Mouse (Mus musculus): Measurements from ENCODE around the gene Thoc3. TPM values are rescaled to one million over a fixed set of nuclear protein-coding genes. Genes with fewer than 3 reads are reported as not detected.

Thoc3 gene
- polyA plus RNA-seq, 1 experiment from 2014 or later = 62.0 TPM

GRCm38 (mm10) chr13:54481498-54481897 lies 12.8 kb upstream of the Thoc3 start:
- H3K4me3 ChIP-seq = no peak overlapping the region
- H3K4me1 ChIP-seq (replicated peaks) = no peaks in the 10 kb centered on the region
- WGBS = 82% methylated on average over 14 of the region's 14 CpGs

DNA sequence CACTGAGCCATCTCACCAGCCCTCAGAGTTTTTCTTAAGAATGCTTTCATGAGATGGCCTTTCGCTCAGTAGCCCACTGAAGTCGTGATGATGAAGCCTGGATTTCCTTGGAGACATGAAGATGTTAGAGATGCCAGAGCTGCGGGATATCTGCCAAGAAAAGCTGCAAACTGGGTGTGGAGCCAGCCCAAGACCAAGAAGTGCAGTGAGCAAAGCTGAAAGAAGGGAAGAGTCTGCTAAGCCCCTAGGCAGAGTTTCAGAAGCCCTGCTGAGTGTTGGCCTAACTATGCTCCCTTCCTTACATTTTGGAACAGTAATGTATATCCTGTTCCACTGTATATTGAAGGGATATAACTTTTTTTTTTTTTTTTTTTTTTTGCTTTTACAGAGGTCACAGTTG lies 10.6 kb upstream of the Thoc3 start:
- Histone ChIP-seq H3K36me3 (no peaks in the 10 kb centered on the region), H3K9ac (no peak overlapping the region), H3K4me3 (no peak overlapping the region), H3K27ac (no peak overlapping the region), H3K9me3 (replicated peaks) (no peaks in the 10 kb centered on the region), H3K4me1 (replicated peaks) (no peaks in the 10 kb centered on the region), H3K4me2 (no peak overlapping the region), H3K27me3 (no peaks in the 10 kb centered on the region; the same call in 1 of the 2 replicates)
- no peak for ATAC-seq (replicated peaks; ENCODE audit: insufficient number of reproducible peaks, insufficient read depth, low FRiP score, low read depth)
- 43% methylated on average over 3 of the region's 3 CpGs for WGBS

More at GRCm38 (mm10) chr13:54481498-54481897, 12.8 kb upstream of the Thoc3 start:
- no peak for ATAC-seq (replicated peaks; ENCODE audit: insufficient number of reproducible peaks, insufficient read depth, low FRiP score, low read depth)
- Histone ChIP-seq H3K4me2 (no peak overlapping the region), H3K27ac (no peak overlapping the region), H3K27me3 (no peaks in the 10 kb centered on the region; the same call in 1 of the 2 replicates), H3K36me3 (no peaks in the 10 kb centered on the region), H3K9ac (no peak overlapping the region), H3K9me3 (replicated peaks) (no peaks in the 10 kb centered on the region)

DNA sequence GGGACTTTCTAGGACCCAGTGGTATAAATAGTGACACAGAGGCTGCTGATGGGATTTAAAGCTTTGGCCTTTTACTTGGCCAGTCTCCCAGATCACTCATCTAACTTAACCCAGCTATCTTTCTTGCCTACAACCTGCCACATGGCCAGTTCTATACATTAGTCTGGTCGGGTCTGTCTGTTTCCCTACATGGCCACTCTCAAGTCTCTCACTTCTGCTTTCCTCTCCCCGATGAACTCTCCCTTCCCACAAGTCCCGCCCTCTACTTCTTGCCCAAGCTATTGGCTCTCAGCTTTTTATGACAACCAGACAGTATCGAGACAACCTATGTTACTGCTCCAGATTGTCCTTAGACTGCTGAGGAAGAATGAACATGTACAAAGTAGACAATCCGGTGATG lies 7.1 kb upstream of the Thoc3 start:
- ATAC-seq (replicated peaks; ENCODE audit: insufficient number of reproducible peaks, insufficient read depth, low FRiP score, low read depth) = no peak
- no peak overlapping the region for H3K27ac ChIP-seq
- WGBS = 71% methylated on average over 5 of the region's 5 CpGs
- H3K9ac ChIP-seq = no peak overlapping the region
- H3K4me2 ChIP-seq = no peak overlapping the region
- no peak overlapping the region for H3K4me3 ChIP-seq
- H3K27me3 ChIP-seq = no peaks in the 10 kb centered on the region; the same call in 1 of the 2 replicates
- 0 out of 2 replicates have a peak, but pooled peaks cover 2% of the 10 kb centered on the region for H3K9me3 ChIP-seq (replicated peaks)
- H3K36me3 ChIP-seq = no peaks in the 10 kb centered on the region
- H3K4me1 ChIP-seq (replicated peaks) = no peaks in the 10 kb centered on the region

DNA sequence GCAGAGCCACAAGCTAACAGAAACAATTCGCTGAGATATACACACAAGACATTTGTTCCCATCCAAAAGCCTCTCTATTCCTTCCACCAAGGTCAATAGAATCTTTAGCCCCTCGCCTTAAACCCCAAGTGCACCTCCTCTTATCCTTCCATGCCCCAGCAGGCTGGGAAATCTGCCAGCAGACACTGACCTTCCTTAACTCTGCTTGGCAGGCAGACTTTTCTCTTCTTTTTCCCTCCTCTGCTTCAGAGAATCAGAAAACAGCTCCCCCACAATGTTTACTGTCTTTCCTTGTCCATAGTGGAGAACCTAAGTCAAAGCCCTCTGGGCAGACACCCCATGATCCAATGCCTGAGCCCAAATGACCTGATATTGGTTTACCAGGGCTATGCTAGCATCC lies 6.3 kb upstream of the Thoc3 start:
- H3K27me3 ChIP-seq = no peaks in the 10 kb centered on the region; the same call in 1 of the 2 replicates
- no peaks in the 10 kb centered on the region for H3K36me3 ChIP-seq
- no peak overlapping the region for H3K27ac ChIP-seq
- H3K9ac ChIP-seq = no peak overlapping the region
- no peak overlapping the region for H3K4me3 ChIP-seq
- 57% methylated on average over 2 of the region's 2 CpGs for WGBS
- H3K4me2 ChIP-seq = no peak overlapping the region
- H3K4me1 ChIP-seq (replicated peaks) = no peaks in the 10 kb centered on the region
- 0 out of 2 replicates have a peak, but pooled peaks cover 2% of the 10 kb centered on the region for H3K9me3 ChIP-seq (replicated peaks)
- no peak for ATAC-seq (replicated peaks; ENCODE audit: insufficient number of reproducible peaks, insufficient read depth, low FRiP score, low read depth)

GRCm38 (mm10) chr13:54471967-54472366 lies 3.3 kb upstream of the Thoc3 start:
- Histone ChIP-seq H3K4me3 (no peak overlapping the region), H3K27me3 (no peaks in the 10 kb centered on the region), H3K4me1 (replicated peaks) (peaks cover 10% of the 10 kb centered on the region), H3K36me3 (peaks cover 4% of the 10 kb centered on the region), H3K9me3 (replicated peaks) (0 out of 2 replicates have a peak, but pooled peaks cover 2% of the 10 kb centered on the region), H3K4me2 (no peak overlapping the region), H3K27ac (no peak overlapping the region), H3K9ac (no peak overlapping the region)
- WGBS = 78% methylated on average over 4 of the region's 4 CpGs
- ATAC-seq (replicated peaks; ENCODE audit: insufficient number of reproducible peaks, insufficient read depth, low FRiP score, low read depth) = no peak

DNA sequence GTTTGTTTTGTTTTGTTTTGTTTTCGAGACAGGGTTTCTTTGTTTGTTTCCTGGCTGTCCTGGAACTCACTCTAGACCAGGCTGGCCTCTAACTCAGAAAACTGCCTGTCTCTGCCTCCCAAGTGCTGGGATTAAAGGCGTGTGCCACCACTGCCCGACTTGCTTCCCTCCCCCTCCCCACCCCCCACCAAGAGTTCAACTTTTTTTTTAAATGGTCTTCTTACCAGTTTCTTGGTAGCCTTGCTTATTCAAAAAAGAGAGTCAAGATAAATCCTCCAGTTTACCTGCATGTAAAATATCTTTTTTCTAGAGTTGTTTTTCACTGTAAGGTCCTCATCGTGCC lies 334 bp upstream of the Thoc3 start:
- H3K27me3 ChIP-seq = no peaks in the 10 kb centered on the region
- WGBS = 11% methylated on average over 4 of the region's 4 CpGs
- peak; percentile 41; the same call in 1 of the 2 replicates for ATAC-seq (replicated peaks; ENCODE audit: insufficient number of reproducible peaks, insufficient read depth, low FRiP score, low read depth)
- peaks cover 34% of the 10 kb centered on the region for H3K36me3 ChIP-seq
- no peak overlapping the region for H3K27ac ChIP-seq
- H3K9me3 ChIP-seq (replicated peaks) = 0 out of 2 replicates have a peak, but pooled peaks cover 6% of the 10 kb centered on the region
- H3K4me1 ChIP-seq (replicated peaks) = peaks cover 10% of the 10 kb centered on the region
- H3K4me3 ChIP-seq = peak overlapping the region; percentile 90
- H3K4me2 ChIP-seq = peak overlapping the region; percentile 92
- peak overlapping the region; percentile 91; the same call in 1 of the 2 replicates for H3K9ac ChIP-seq

- Histone ChIP-seq H3K27me3 (no peaks in the 10 kb centered on the region), H3K9me3 (replicated peaks) (0 out of 2 replicates have a peak, but pooled peaks cover 4% of the 10 kb centered on the region), H3K4me3 (no peak overlapping the region), H3K4me2 (no peak overlapping the region), H3K36me3 (peaks cover 73% of the 10 kb centered on the region), H3K4me1 (replicated peaks) (no peaks in the 10 kb centered on the region), H3K9ac (no peak overlapping the region), H3K27ac (no peak overlapping the region)
- no peak for ATAC-seq (replicated peaks; ENCODE audit: insufficient number of reproducible peaks, insufficient read depth, low FRiP score, low read depth)
- WGBS = 75% methylated on average over 4 of the region's 4 CpGs
Observed at GRCm38 (mm10) chr13:54459282-54459681, 9.4 kb downstream of the Thoc3 start.

- WGBS = 76% methylated on average over 2 of the region's 2 CpGs
- H3K27ac ChIP-seq = no peak overlapping the region
- no peak overlapping the region for H3K4me2 ChIP-seq
- ATAC-seq (replicated peaks; ENCODE audit: insufficient number of reproducible peaks, insufficient read depth, low FRiP score, low read depth) = no peak
- H3K9me3 ChIP-seq (replicated peaks) = no peaks in the 10 kb centered on the region
- H3K9ac ChIP-seq = no peak overlapping the region
- H3K27me3 ChIP-seq = no peaks in the 10 kb centered on the region
- H3K4me1 ChIP-seq (replicated peaks) = no peaks in the 10 kb centered on the region
- peaks cover 51% of the 10 kb centered on the region for H3K36me3 ChIP-seq
- H3K4me3 ChIP-seq = no peak overlapping the region
Observed at GRCm38 (mm10) chr13:54457062-54457461, 11.6 kb downstream of the Thoc3 start.

DNA sequence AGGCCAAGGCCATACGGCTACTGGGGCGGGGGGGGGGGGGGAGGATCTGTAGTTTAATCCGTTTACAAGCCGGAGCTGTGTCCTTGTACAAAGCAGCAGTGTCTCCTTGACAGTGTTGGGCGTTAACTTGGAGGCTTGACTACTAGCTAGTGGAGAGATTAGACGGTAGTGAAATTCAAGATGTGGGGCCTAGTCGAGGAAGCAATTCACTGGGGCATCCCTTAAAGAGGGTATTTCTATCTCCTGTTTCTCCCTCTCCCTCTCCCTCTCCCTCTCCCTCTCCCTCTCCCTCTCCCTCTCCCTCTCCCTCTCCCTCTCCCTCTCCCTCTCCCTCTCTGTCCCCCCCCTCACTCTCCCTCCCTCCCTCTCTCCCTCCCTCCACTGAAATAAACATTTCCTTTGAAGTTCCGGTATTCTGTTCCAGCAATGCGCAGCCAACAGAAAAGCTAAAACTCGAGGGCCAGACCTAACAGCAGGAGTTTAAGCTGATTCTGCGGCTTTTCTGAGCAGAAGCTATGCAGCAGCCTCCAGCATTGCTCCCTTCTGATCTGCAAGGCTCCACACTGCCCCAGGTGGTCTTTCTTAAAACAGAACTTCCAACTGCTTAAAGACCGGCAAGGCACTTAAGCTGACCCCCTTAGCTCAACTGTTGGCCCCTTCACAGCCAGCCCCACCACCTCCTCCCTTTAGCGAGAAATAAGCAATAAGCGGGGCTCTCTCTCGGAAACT lies 21.0 kb downstream of the Thoc3 start:
- peaks cover 2% of the 10 kb centered on the region; the same call in 1 of the 2 replicates for H3K27me3 ChIP-seq
- H3K9me3 ChIP-seq (replicated peaks) = no peaks in the 10 kb centered on the region
- H3K4me2 ChIP-seq = peak overlapping the region; percentile 37; the same call in 1 of the 2 replicates
- peaks cover 8% of the 10 kb centered on the region for H3K4me1 ChIP-seq (replicated peaks)
- no peak overlapping the region for H3K27ac ChIP-seq
- no peak overlapping the region for H3K9ac ChIP-seq
- ATAC-seq (replicated peaks; ENCODE audit: insufficient number of reproducible peaks, insufficient read depth, low FRiP score, low read depth) = no peak
- 2% methylated on average over 15 of the region's 15 CpGs for WGBS
- no peak overlapping the region for H3K4me3 ChIP-seq
- no peaks in the 10 kb centered on the region for H3K36me3 ChIP-seq

GRCm38 (mm10) chr13:54446686-54447495 lies 21.8 kb downstream of the Thoc3 start:
- no peaks in the 10 kb centered on the region for H3K9me3 ChIP-seq (replicated peaks)
- H3K27me3 ChIP-seq = peaks cover 2% of the 10 kb centered on the region; the same call in 1 of the 2 replicates
- no peak overlapping the region for H3K9ac ChIP-seq
- H3K27ac ChIP-seq = no peak overlapping the region
- 30% methylated on average over 19 of the region's 19 CpGs for WGBS
- H3K4me1 ChIP-seq (replicated peaks) = peaks cover 8% of the 10 kb centered on the region
- H3K4me3 ChIP-seq = no peak overlapping the region
- H3K4me2 ChIP-seq = 0 out of 2 replicates have a peak overlapping the region, but pooled peaks have one; percentile 29
- no peaks in the 10 kb centered on the region for H3K36me3 ChIP-seq
- peak; percentile 14; the same call in 1 of the 2 replicates for ATAC-seq (replicated peaks; ENCODE audit: insufficient number of reproducible peaks, insufficient read depth, low FRiP score, low read depth)

DNA sequence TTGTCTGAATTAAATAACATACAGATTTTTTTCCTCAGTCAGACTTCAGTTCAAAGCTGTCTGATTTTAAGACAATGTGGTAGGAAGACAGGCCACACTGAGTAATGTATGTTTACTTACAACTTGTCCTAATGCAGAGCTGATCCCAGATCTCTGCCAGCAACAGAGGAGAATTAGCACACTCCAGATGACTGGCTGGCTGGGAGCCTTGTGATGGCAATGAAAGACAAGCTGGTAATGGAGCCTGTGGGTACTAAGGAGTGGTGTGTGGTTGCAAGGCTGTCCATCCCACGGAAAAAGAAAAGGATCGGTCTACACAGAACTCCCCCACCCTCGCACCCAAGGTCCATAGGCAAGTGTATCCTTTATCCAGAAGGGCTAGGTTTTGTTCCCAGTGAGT lies 25.0 kb downstream of the Thoc3 start:
- no peak overlapping the region for H3K4me2 ChIP-seq
- no peaks in the 10 kb centered on the region for H3K36me3 ChIP-seq
- no peak overlapping the region for H3K4me3 ChIP-seq
- ATAC-seq (replicated peaks; ENCODE audit: insufficient number of reproducible peaks, insufficient read depth, low FRiP score, low read depth) = no peak
- H3K4me1 ChIP-seq (replicated peaks) = peaks cover 8% of the 10 kb centered on the region
- H3K9ac ChIP-seq = no peak overlapping the region
- peaks cover 2% of the 10 kb centered on the region; the same call in 1 of the 2 replicates for H3K27me3 ChIP-seq
- H3K9me3 ChIP-seq (replicated peaks) = no peaks in the 10 kb centered on the region
- 76% methylated on average over 3 of the region's 3 CpGs for WGBS
- H3K27ac ChIP-seq = no peak overlapping the region
